Mouse (Mus musculus): Measurements from ENCODE around the gene Lcp1.

Gene Lcp1

GRCm38 (mm10) chr14:75280406-75280805, 149.5 kb downstream of the Lcp1 start:
- DNase-seq (ENCODE audit: low spot score) = no peak
